Mouse (Mus musculus) olfactory bulb, adult 2 months (tissue): ENCODE data around the gene Rxfp4.

ENCODE experiments used
- CTCF ChIP-seq: fragments of 200-500 bp; IDR thresholded peaks from 2 replicates; pipeline ENCODE4 v1.5.1; 2012; ENCODE audit warnings: low read depth, mild to moderate bottlenecking, low read length, moderate library complexity; ENCODE audit not compliant: insufficient read depth
- POLR2A ChIP-seq: fragments of 200-500 bp; IDR thresholded peaks from 2 replicates; pipeline ENCODE4 v1.6.1; 2012; ENCODE audit warnings: mild to moderate bottlenecking, low read depth, low read length, moderate library complexity; ENCODE audit not compliant: insufficient read depth

GRCm38 (mm10) chr3:88609066-88609465, 43.9 kb downstream of the Rxfp4 start:
- TF ChIP-seq CTCF (no peak), POLR2A (no peak)
